Mouse (Mus musculus) kidney, embryonic 16.5 days (tissue): Measurements from ENCODE around the gene Ablim2. TPM values are rescaled to one million over a fixed set of nuclear protein-coding genes. Genes with fewer than 3 reads are reported as not detected.
A peak's percentile ranks its signal among the peaks of the same experiment; 100 is the strongest.

Experiments
- ATAC-seq: fragments of 200-750 bp; cut with Nextera tagmentation; 2 replicates; pipeline ENCODE4 v1.8.0; 2017; ENCODE audit warnings: moderate TSS enrichment; ENCODE audit not compliant: low FRiP score, low TSS enrichment
- H3K27ac ChIP-seq: fragments of 300-500 bp; sonication (generic); 2 replicates; pipeline ENCODE4 v1.5.1; 2014; ENCODE audit warnings: low read length
- H3K27me3 ChIP-seq: fragments of 300-500 bp; sonication (generic); 2 replicates; pipeline ENCODE4 v1.6.1; 2014; ENCODE audit warnings: low read length, control low read depth, mixed read lengths; ENCODE audit not compliant: insufficient read depth
- H3K36me3 ChIP-seq: fragments of 300-500 bp; sonication (generic); 2 replicates; pipeline ENCODE4 v1.6.1; 2014; ENCODE audit warnings: low read length, control low read depth, mixed read lengths; ENCODE audit not compliant: insufficient read depth
- H3K4me1 ChIP-seq: fragments of 300-500 bp; sonication (generic); 2 replicates; pipeline ENCODE4 v1.6.1; 2014; ENCODE audit warnings: low read length, control low read depth, mixed read lengths; ENCODE audit not compliant: insufficient read depth
- H3K4me2 ChIP-seq: fragments of 300-500 bp; sonication (generic); replicated peaks from 2 replicates; pipeline ENCODE4 v1.6.1; 2014; ENCODE audit warnings: low read depth, low read length
- H3K4me3 ChIP-seq: fragments of 300-500 bp; sonication (generic); 2 replicates; pipeline ENCODE4 v1.5.1; 2014; ENCODE audit warnings: mild to moderate bottlenecking, low read length
- H3K9ac ChIP-seq: fragments of 300-500 bp; sonication (generic); replicated peaks from 2 replicates; pipeline ENCODE4 v1.6.1; 2014; ENCODE audit warnings: low read length
- H3K9me3 ChIP-seq: fragments of 300-500 bp; sonication (generic); 2 replicates; pipeline ENCODE4 v1.6.1; 2016; ENCODE audit warnings: low read length, control low read depth
- WGBS: fragments of 180-500 bp; shearing (Covaris S2); extraction: QIAGEN DNeasy Blood & Tissue Kit; methylation state at CpG from one replicate; pipeline ENCODE4 v1.1.7; 2014; 5-methylcytosine and 5-hydroxymethylcytosine counted together
- polyA plus RNA-seq: library from polyadenylated mRNA; unstranded; fragments of >200 nt; fragmentation: Nextera tagmentation; extraction: Ambion mirVana; gene quantifications from 2 replicates; pipeline ENCODE4 v1.2.1, GENCODE M21; 2015

Ablim2 gene
- polyA plus RNA-seq, 1 experiment from 2014 or later = 2.8 TPM

GRCm38 (mm10) chr5:35907633-35908426, 150.2 kb downstream of the Ablim2 start:
- Histone ChIP-seq H3K36me3 (peaks cover 7% of the 10 kb centered on the region; the same call in 1 of the 2 replicates), H3K27ac (peak overlapping the region; percentile 87), H3K9me3 (no peaks in the 10 kb centered on the region; the same call in 1 of the 2 replicates), H3K4me1 (peaks cover 65% of the 10 kb centered on the region), H3K9ac (no peak overlapping the region), H3K4me2 (peak overlapping the region; percentile 38), H3K4me3 (no peak overlapping the region), H3K27me3 (no peaks in the 10 kb centered on the region)
- peak; percentile 94 for ATAC-seq
- 6% methylated on average over 15 of the region's 15 CpGs for WGBS

- no peaks in the 10 kb centered on the region; the same call in 1 of the 2 replicates for H3K9me3 ChIP-seq
- peak overlapping the region; percentile 38 for H3K4me2 ChIP-seq
- ATAC-seq = no peak
- 40% methylated on average over 13 of the region's 13 CpGs for WGBS
- H3K4me1 ChIP-seq = peaks cover 61% of the 10 kb centered on the region
- no peak overlapping the region for H3K4me3 ChIP-seq
- peak overlapping the region; percentile 3 for H3K9ac ChIP-seq
- peak overlapping the region; percentile 87 for H3K27ac ChIP-seq
- H3K36me3 ChIP-seq = peaks cover 8% of the 10 kb centered on the region; the same call in 1 of the 2 replicates
- H3K27me3 ChIP-seq = no peaks in the 10 kb centered on the region
Observed at GRCm38 (mm10) chr5:35908626-35909443, 151.2 kb downstream of the Ablim2 start.

- no peaks in the 10 kb centered on the region for H3K27me3 ChIP-seq
- no peak overlapping the region for H3K4me2 ChIP-seq
- ATAC-seq = no peak
- peaks cover 10% of the 10 kb centered on the region; the same call in 1 of the 2 replicates for H3K36me3 ChIP-seq
- peaks cover 57% of the 10 kb centered on the region for H3K4me1 ChIP-seq
- H3K4me3 ChIP-seq = no peak overlapping the region
- 0 out of 2 replicates have a peak overlapping the region, but pooled peaks have one; percentile 27 for H3K27ac ChIP-seq
- 77% methylated on average over 12 of the region's 12 CpGs for WGBS
- no peak overlapping the region for H3K9ac ChIP-seq
- H3K9me3 ChIP-seq = no peaks in the 10 kb centered on the region; the same call in 1 of the 2 replicates
Observed at GRCm38 (mm10) chr5:35915629-35916300, 158.1 kb downstream of the Ablim2 start.

- ATAC-seq = no peak
- Histone ChIP-seq H3K27me3 (no peaks in the 10 kb centered on the region), H3K4me2 (no peak overlapping the region), H3K36me3 (peaks cover 10% of the 10 kb centered on the region; the same call in 1 of the 2 replicates), H3K4me1 (peaks cover 66% of the 10 kb centered on the region), H3K27ac (no peak overlapping the region), H3K4me3 (no peak overlapping the region), H3K9me3 (no peaks in the 10 kb centered on the region; the same call in 1 of the 2 replicates), H3K9ac (no peak overlapping the region)
- WGBS = 69% methylated on average over 5 of the region's 5 CpGs
Observed at GRCm38 (mm10) chr5:35916666-35917065, 159.0 kb downstream of the Ablim2 start.

- Histone ChIP-seq H3K9me3 (no peaks in the 10 kb centered on the region), H3K36me3 (0 out of 2 replicates have a peak, but pooled peaks cover 3% of the 10 kb centered on the region), H3K4me1 (peaks cover 81% of the 10 kb centered on the region), H3K27me3 (no peaks in the 10 kb centered on the region), H3K4me2 (no peak overlapping the region), H3K4me3 (no peak overlapping the region), H3K27ac (peak overlapping the region; percentile 54), H3K9ac (no peak overlapping the region)
- WGBS = 20% methylated on average over 8 of the region's 8 CpGs
- ATAC-seq = no peak
Observed at GRCm38 (mm10) chr5:35918387-35918786, 160.7 kb downstream of the Ablim2 start.

GRCm38 (mm10) chr5:35920076-35920475, 162.4 kb downstream of the Ablim2 start:
- Histone ChIP-seq H3K9ac (no peak overlapping the region), H3K4me3 (no peak overlapping the region), H3K27me3 (no peaks in the 10 kb centered on the region), H3K36me3 (0 out of 2 replicates have a peak, but pooled peaks cover 3% of the 10 kb centered on the region), H3K9me3 (no peaks in the 10 kb centered on the region), H3K4me1 (peaks cover 86% of the 10 kb centered on the region), H3K27ac (no peak overlapping the region), H3K4me2 (no peak overlapping the region)
- WGBS = 56% methylated on average over 4 of the region's 4 CpGs
- no peak for ATAC-seq

- Histone ChIP-seq H3K36me3 (0 out of 2 replicates have a peak, but pooled peaks cover 3% of the 10 kb centered on the region), H3K9me3 (no peaks in the 10 kb centered on the region), H3K4me1 (peaks cover 86% of the 10 kb centered on the region), H3K27me3 (no peaks in the 10 kb centered on the region), H3K9ac (no peak overlapping the region), H3K4me3 (no peak overlapping the region), H3K4me2 (no peak overlapping the region), H3K27ac (peak overlapping the region; percentile 94)
- ATAC-seq = no peak
Observed at GRCm38 (mm10) chr5:35920557-35920956, 162.9 kb downstream of the Ablim2 start.

GRCm38 (mm10) chr5:35921141-35921540, 163.5 kb downstream of the Ablim2 start:
- Histone ChIP-seq H3K4me2 (peak overlapping the region; percentile 32), H3K4me3 (no peak overlapping the region), H3K27me3 (no peaks in the 10 kb centered on the region), H3K9ac (peak overlapping the region; percentile 56; the same call in 1 of the 2 replicates), H3K9me3 (no peaks in the 10 kb centered on the region), H3K27ac (peak overlapping the region; percentile 94), H3K4me1 (peaks cover 86% of the 10 kb centered on the region), H3K36me3 (0 out of 2 replicates have a peak, but pooled peaks cover 3% of the 10 kb centered on the region)
- ATAC-seq = no peak
- WGBS = 66% methylated on average over 6 of the region's 6 CpGs

- H3K27me3 ChIP-seq = no peaks in the 10 kb centered on the region
- peak overlapping the region; percentile 12; the same call in 1 of the 2 replicates for H3K4me3 ChIP-seq
- peak; percentile 88 for ATAC-seq
- no peaks in the 10 kb centered on the region for H3K9me3 ChIP-seq
- WGBS = 38% methylated on average over 10 of the region's 10 CpGs
- H3K4me1 ChIP-seq = peaks cover 87% of the 10 kb centered on the region
- no peaks in the 10 kb centered on the region for H3K36me3 ChIP-seq
- H3K4me2 ChIP-seq = peak overlapping the region; percentile 32
- peak overlapping the region; percentile 94 for H3K27ac ChIP-seq
- H3K9ac ChIP-seq = peak overlapping the region; percentile 56; the same call in 1 of the 2 replicates
Observed at GRCm38 (mm10) chr5:35921595-35922254, 164.0 kb downstream of the Ablim2 start.
